In the genomic region with DNA sequence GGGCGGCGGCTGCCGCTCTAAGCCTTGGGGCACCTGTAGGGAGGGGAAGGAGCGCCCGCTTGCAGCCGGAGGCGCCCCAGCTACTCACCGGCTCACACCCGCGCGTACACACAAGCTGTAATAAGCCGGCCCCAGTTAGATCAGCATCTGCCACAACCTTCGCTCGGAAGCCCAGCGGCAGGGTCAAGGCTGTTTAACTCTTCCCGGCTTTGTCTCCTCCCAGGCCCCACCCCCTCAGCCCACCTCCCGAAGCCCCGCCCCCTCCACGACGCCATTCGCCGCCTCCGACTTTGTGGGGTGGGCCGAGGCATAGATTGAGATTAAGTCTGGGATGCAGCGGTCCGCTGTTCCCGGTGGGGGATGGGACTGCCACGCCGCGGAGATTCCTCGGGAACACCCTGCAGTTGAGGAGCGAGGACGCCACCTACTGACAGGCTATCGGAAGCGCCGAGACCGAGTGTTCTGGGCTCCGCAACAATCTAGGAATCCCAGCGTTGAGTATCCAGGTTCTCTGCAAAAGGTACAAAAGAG, we compare ENCODE assay signal across 8 mouse cellular contexts. TPM values are rescaled to one million over a fixed set of nuclear protein-coding genes. Genes with fewer than 3 reads are reported as not detected.
A peak's percentile ranks its signal among the peaks of the same experiment; 100 is the strongest.
DNase-seq lines count a peak whose midpoint lies in the region; ATAC-seq and TF ChIP-seq lines count a peak whose summit lies in the region.

No protein-coding gene starts in this region.

- peak overlapping the region; percentile 72 for H3K4me2 ChIP-seq in embryonic facial prominence, embryonic 13.5 days
- peak overlapping the region; percentile 58 for H3K4me2 ChIP-seq in limb, embryonic 14.5 days (replicated peaks; ENCODE audit: low read depth, low read length, severe bottlenecking)
- peak overlapping the region; percentile 68 for H3K4me2 ChIP-seq in midbrain, postnatal 0 days (ENCODE audit: low read depth, low read length, poor library complexity, severe bottlenecking)

- H3K9ac ChIP-seq in embryonic facial prominence, embryonic 13.5 days = peak overlapping the region; percentile 79
- H3K9ac ChIP-seq in limb, embryonic 14.5 days (ENCODE audit: low read depth, low read length, severe bottlenecking) = peak overlapping the region; percentile 67
- peak overlapping the region; percentile 69 for H3K9ac ChIP-seq in midbrain, postnatal 0 days (replicated peaks; ENCODE audit: low read length, poor library complexity, severe bottlenecking)

- peak; percentile 98 for DNase-seq in 3134 (ENCODE audit: extremely low read depth, insufficient read length, low spot score)
- DNase-seq in adrenal gland, postnatal 36 days = peak; percentile 99
- peak; percentile 97 for DNase-seq in heart, adult 8-10 months (ENCODE audit: low spot score)
- peak; percentile 99 for DNase-seq in kidney, adult 9 months
- DNase-seq in limb, embryonic 14.5 days (ENCODE audit: low spot score) = peak; percentile 97
- peak; percentile 98 for DNase-seq in midbrain, postnatal 0 days (ENCODE audit: low spot score)
- DNase-seq in spleen, postnatal 14 days (ENCODE audit: low spot score in 2 of 2) = peak; percentile 71 to 77

- H3K4me1 ChIP-seq in embryonic facial prominence, embryonic 13.5 days = peaks cover 21% of the 10 kb centered on the region
- H3K4me1 ChIP-seq in limb, embryonic 14.5 days (ENCODE audit: control insufficient read depth, insufficient read depth, low read length) = peaks cover 9% of the 10 kb centered on the region; the same call in 1 of the 2 replicates
- H3K4me1 ChIP-seq in midbrain, postnatal 0 days (ENCODE audit: insufficient read depth, low read length) = peaks cover 9% of the 10 kb centered on the region; the same call in 1 of the 2 replicates

- H3K4me3 ChIP-seq in embryonic facial prominence, embryonic 13.5 days = peak overlapping the region; percentile 63
- peak overlapping the region; percentile 74 for H3K4me3 ChIP-seq in limb, embryonic 14.5 days (replicated peaks; ENCODE audit: low read length)
- peak overlapping the region; percentile 65 for H3K4me3 ChIP-seq in midbrain, postnatal 0 days (ENCODE audit: low read depth, low read length)

- peak overlapping the region; percentile 96 for H3K27ac ChIP-seq in embryonic facial prominence, embryonic 13.5 days
- peak overlapping the region; percentile 96 for H3K27ac ChIP-seq in limb, embryonic 14.5 days (replicated peaks; ENCODE audit: low read depth, low read length)
- peak overlapping the region; percentile 81 for H3K27ac ChIP-seq in midbrain, postnatal 0 days (ENCODE audit: low read depth, low read length)

- no peaks in the 10 kb centered on the region for H3K9me3 ChIP-seq in embryonic facial prominence, embryonic 13.5 days
- no peaks in the 10 kb centered on the region for H3K9me3 ChIP-seq in limb, embryonic 14.5 days (ENCODE audit: control insufficient read depth, low read length)
- H3K9me3 ChIP-seq in midbrain, postnatal 0 days (ENCODE audit: low read length) = no peaks in the 10 kb centered on the region

- peaks cover 9% of the 10 kb centered on the region; the same call in 1 of the 2 replicates for H3K36me3 ChIP-seq in embryonic facial prominence, embryonic 13.5 days
- peaks cover 7% of the 10 kb centered on the region for H3K36me3 ChIP-seq in limb, embryonic 14.5 days (ENCODE audit: control insufficient read depth, insufficient read depth, low read length)
- no peaks in the 10 kb centered on the region for H3K36me3 ChIP-seq in midbrain, postnatal 0 days (ENCODE audit: insufficient read depth, low read length)

- no peaks in the 10 kb centered on the region for H3K27me3 ChIP-seq in embryonic facial prominence, embryonic 13.5 days
- H3K27me3 ChIP-seq in limb, embryonic 14.5 days (ENCODE audit: control insufficient read depth, insufficient read depth, low read length) = no peaks in the 10 kb centered on the region
- no peaks in the 10 kb centered on the region for H3K27me3 ChIP-seq in midbrain, postnatal 0 days (ENCODE audit: insufficient read depth, low read length)

- WGBS in embryonic facial prominence, embryonic 13.5 days = 0% methylated on average over 39 of the region's 39 CpGs
- WGBS in limb, embryonic 14.5 days = 1% methylated on average over 28 of the region's 39 CpGs
- under 1% methylated on average over 39 of the region's 39 CpGs for WGBS in midbrain, postnatal 0 days

- TF ChIP-seq POLR2A in limb, embryonic 14.5 days (IDR thresholded peaks at IDR 0.05; ENCODE audit: borderline replicate concordance, extremely low read depth, insufficient read depth, insufficient read length) = no peak

- peak; percentile 89 for ATAC-seq in embryonic facial prominence, embryonic 13.5 days (ENCODE audit: insufficient number of reproducible peaks, insufficient read depth, low FRiP score, low TSS enrichment, low read depth)
- peak; percentile 91 for ATAC-seq in limb, embryonic 14.5 days (ENCODE audit: low FRiP score, low read depth)
- ATAC-seq in midbrain, postnatal 0 days (ENCODE audit: low FRiP score) = peak; percentile 95

- TF ChIP-seq CTCF in midbrain, postnatal 0 days (IDR thresholded peaks at IDR 0.05) = peak; percentile 84

RNA-seq across cellular contexts. Expression of gene Idh1, which starts 7.3 kb away (rescaled TPM):
- total RNA-seq in adrenal gland, postnatal 36 days (2021) = 100 to 1,000 TPM; 322 to 834 TPM
- 148 and 152 TPM in 2 replicates for polyA plus RNA-seq in embryonic facial prominence, embryonic 13.5 days (2015; fragmentation: Nextera tagmentation; extraction: Ambion mirVana)
- total RNA-seq in heart, adult 8-10 months (2022) = 100 to 1,000 TPM in 1 of 4 experiments, 10 to 100 TPM in 3; 65.2 to 106 (median 92.3) TPM
- polyA plus RNA-seq in limb, embryonic 14.5 days (2012; rRNA removed) = 54.0 and 62.2 TPM in 2 replicates
- polyA plus RNA-seq in limb, embryonic 14.5 days (2014; fragmentation: Nextera tagmentation; extraction: Ambion mirVana) = 128 and 137 TPM in 2 replicates
- 240 and 332 TPM in 2 replicates for total RNA-seq in midbrain, postnatal 0 days (2014; rRNA removed)
- polyA plus RNA-seq in midbrain, postnatal 0 days (2015; fragmentation: Nextera tagmentation; extraction: Ambion mirVana) = 408 and 416 TPM in 2 replicates

RNA-seq across cellular contexts. Expression of gene Pikfyve, which starts 7.5 kb away (rescaled TPM):
- 10 to 100 TPM; 36.8 to 37.0 TPM for total RNA-seq in adrenal gland, postnatal 36 days (2021)
- polyA plus RNA-seq in embryonic facial prominence, embryonic 13.5 days (2015; fragmentation: Nextera tagmentation; extraction: Ambion mirVana) = 11.2 and 12.0 TPM in 2 replicates
- 10 to 100 TPM in 1 of 4 experiments, 1 to 10 TPM in 3; 9.8 to 11.8 (median 9.9) TPM for total RNA-seq in heart, adult 8-10 months (2022)
- polyA plus RNA-seq in limb, embryonic 14.5 days (2012; rRNA removed) = 8.1 and 9.1 TPM in 2 replicates
- polyA plus RNA-seq in limb, embryonic 14.5 days (2014; fragmentation: Nextera tagmentation; extraction: Ambion mirVana) = 15.8 and 17.1 TPM in 2 replicates
- total RNA-seq in midbrain, postnatal 0 days (2014; rRNA removed) = 30.1 and 39.6 TPM in 2 replicates
- 7.7 and 10.4 TPM in 2 replicates for polyA plus RNA-seq in midbrain, postnatal 0 days (2015; fragmentation: Nextera tagmentation; extraction: Ambion mirVana)

RNA-seq across cellular contexts. Expression of gene D630023F18Rik, which starts 56.0 kb away (rescaled TPM):
- not detected for total RNA-seq in adrenal gland, postnatal 36 days (2021)
- 0.15 and 0.80 TPM in 2 replicates for polyA plus RNA-seq in embryonic facial prominence, embryonic 13.5 days (2015; fragmentation: Nextera tagmentation; extraction: Ambion mirVana)
- total RNA-seq in heart, adult 8-10 months (2022) = not detected
- polyA plus RNA-seq in limb, embryonic 14.5 days (2012; rRNA removed) = 0.24 and 0.32 TPM in 2 replicates
- 0.37 and 0.44 TPM in 2 replicates for polyA plus RNA-seq in limb, embryonic 14.5 days (2014; fragmentation: Nextera tagmentation; extraction: Ambion mirVana)
- 4.2 and 8.4 TPM in 2 replicates for total RNA-seq in midbrain, postnatal 0 days (2014; rRNA removed)
- 8.8 and 9.7 TPM in 2 replicates for polyA plus RNA-seq in midbrain, postnatal 0 days (2015; fragmentation: Nextera tagmentation; extraction: Ambion mirVana)

RNA-seq across cellular contexts. Expression of gene Gm28845, which starts 59.6 kb away (rescaled TPM):
- total RNA-seq in adrenal gland, postnatal 36 days (2021) = not detected
- not detected in 2 replicates for polyA plus RNA-seq in embryonic facial prominence, embryonic 13.5 days (2015; fragmentation: Nextera tagmentation; extraction: Ambion mirVana)
- total RNA-seq in heart, adult 8-10 months (2022) = not detected
- polyA plus RNA-seq in limb, embryonic 14.5 days (2012; rRNA removed) = not detected in 2 replicates
- not detected in 2 replicates for polyA plus RNA-seq in limb, embryonic 14.5 days (2014; fragmentation: Nextera tagmentation; extraction: Ambion mirVana)
- 0.47 and 1.3 TPM in 2 replicates for total RNA-seq in midbrain, postnatal 0 days (2014; rRNA removed)
- 1.2 and 1.6 TPM in 2 replicates for polyA plus RNA-seq in midbrain, postnatal 0 days (2015; fragmentation: Nextera tagmentation; extraction: Ambion mirVana)

Comparison
In these comparisons a context has a peak if more than half of its experiments do, and no peak if none do; other contexts are left out.
1. Peak in every context shown above with its lines: DNase-seq, ATAC-seq, H3K4me3 ChIP-seq and H3K27ac ChIP-seq.